Mouse (Mus musculus): Measurements from ENCODE around the gene Hoxa6.

The Hoxa6 gene

GRCm38 (mm10) chr6:52213119-52213986, 4.8 kb upstream of the Hoxa6 start, which contains the start of the genes Hoxa3 and Gm28308:
Gene Hoxa3 (minus strand): TSS chr6:52213336.
Gene Gm28308 (minus strand): TSS chr6:52213339.
- peak; percentile 83 to 89 for DNase-seq

- DNase-seq: peak; percentile 71 to 79
Measured at GRCm38 (mm10) chr6:52212556-52213118, 4.1 kb upstream of the Hoxa6 start.

- peak; percentile 53 to 73 for DNase-seq
Measured at GRCm38 (mm10) chr6:52211961-52212360, 3.4 kb upstream of the Hoxa6 start.

GRCm38 (mm10) chr6:52211170-52211935, 2.8 kb upstream of the Hoxa6 start:
- DNase-seq: peak; percentile 92 to 94

- peak in 1 of 2 experiments; percentile 43 for DNase-seq
Measured at GRCm38 (mm10) chr6:52209685-52210046, 1.1 kb upstream of the Hoxa6 start.

- DNase-seq: peak; percentile 32 to 59
Measured at GRCm38 (mm10) chr6:52208868-52209684, 554 bp upstream of the Hoxa6 start.

GRCm38 (mm10) chr6:52207684-52207976, 892 bp downstream of the Hoxa6 start:
- no peak for DNase-seq

GRCm38 (mm10) chr6:52206882-52207683, 1.4 kb downstream of the Hoxa6 start:
- no peak for DNase-seq

- peak; percentile 58 to 70 for DNase-seq
Measured at GRCm38 (mm10) chr6:52205638-52206621, 2.6 kb downstream of the Hoxa6 start.

GRCm38 (mm10) chr6:52205221-52205620, 3.3 kb downstream of the Hoxa6 start:
- peak; percentile 37 to 57 for DNase-seq

GRCm38 (mm10) chr6:52204050-52204752, 4.3 kb downstream of the Hoxa6 start, which contains the start of gene Hoxa5:
Gene Hoxa5 (minus strand): TSS chr6:52204587.
- peak; percentile 96 to 97 for DNase-seq

GRCm38 (mm10) chr6:52203371-52204049, 5.0 kb downstream of the Hoxa6 start:
- DNase-seq: peak; percentile 61 to 76

GRCm38 (mm10) chr6:52203121-52203370, 5.5 kb downstream of the Hoxa6 start:
- DNase-seq: peak; percentile 64 to 72

GRCm38 (mm10) chr6:52202362-52203120, 6.0 kb downstream of the Hoxa6 start:
- DNase-seq: peak; percentile 52 to 58

GRCm38 (mm10) chr6:52201269-52201668, 7.3 kb downstream of the Hoxa6 start:
- DNase-seq: peak in 1 of 2 experiments; percentile 28

GRCm38 (mm10) chr6:52200751-52201250, 7.7 kb downstream of the Hoxa6 start:
- no peak for DNase-seq

GRCm38 (mm10) chr6:52200073-52200750, 8.3 kb downstream of the Hoxa6 start:
- DNase-seq: peak; percentile 62 to 72

GRCm38 (mm10) chr6:52197271-52197670, 11.3 kb downstream of the Hoxa6 start:
- DNase-seq: peak; percentile 71 to 84

All from kidney, postnatal 4 days (tissue).